Mouse (Mus musculus) midbrain, embryonic 10.5 days (tissue): ENCODE data around the gene Plekho2. TPM values are rescaled to one million over a fixed set of nuclear protein-coding genes. Genes with fewer than 3 reads are reported as not detected.

Experiments used
- DNase-seq: peaks from one replicate; pipeline ENCODE4 v3.0.0-alpha.2; 2017; ENCODE audit warnings: low spot score
- H3K27ac ChIP-seq: fragments of 300-500 bp; sonication (generic); replicated peaks from 2 replicates; pipeline ENCODE4 v1.5.1; 2016; ENCODE audit warnings: mild to moderate bottlenecking
- H3K27me3 ChIP-seq: fragments of 300-500 bp; sonication (generic); 2 replicates; pipeline ENCODE4 v1.6.1; 2016; ENCODE audit warnings: low read depth, mild to moderate bottlenecking; ENCODE audit not compliant: poor library complexity, severe bottlenecking
- H3K36me3 ChIP-seq: fragments of 300-500 bp; sonication (generic); 2 replicates; pipeline ENCODE4 v1.6.1; 2016; ENCODE audit warnings: mild to moderate bottlenecking, moderate library complexity
- H3K4me1 ChIP-seq: fragments of 300-500 bp; sonication (generic); 2 replicates; pipeline ENCODE4 v1.6.1; 2016
- H3K4me3 ChIP-seq: fragments of 300-500 bp; sonication (generic); 2 replicates; pipeline ENCODE4 v1.5.1; 2016; ENCODE audit warnings: mild to moderate bottlenecking, moderate library complexity
- H3K9me3 ChIP-seq: fragments of 300-500 bp; sonication (generic); replicated peaks from 2 replicates; pipeline ENCODE4 v1.6.1; 2016; ENCODE audit warnings: mild to moderate bottlenecking
- WGBS: fragments of 180-500 bp; shearing (Covaris S2); methylation state at CpG from one replicate; pipeline ENCODE4 v1.1.7; 2016; 5-methylcytosine and 5-hydroxymethylcytosine counted together
- polyA plus RNA-seq: library from polyadenylated mRNA; unstranded; fragments of >200 nt; fragmentation: Nextera tagmentation; extraction: Ambion mirVana; gene quantifications from 2 replicates; pipeline ENCODE4 v1.2.1, GENCODE M21; 2016

Plekho2 gene
- polyA plus RNA-seq, 1 experiment from 2014 or later, result 13.4 TPM

DNA sequence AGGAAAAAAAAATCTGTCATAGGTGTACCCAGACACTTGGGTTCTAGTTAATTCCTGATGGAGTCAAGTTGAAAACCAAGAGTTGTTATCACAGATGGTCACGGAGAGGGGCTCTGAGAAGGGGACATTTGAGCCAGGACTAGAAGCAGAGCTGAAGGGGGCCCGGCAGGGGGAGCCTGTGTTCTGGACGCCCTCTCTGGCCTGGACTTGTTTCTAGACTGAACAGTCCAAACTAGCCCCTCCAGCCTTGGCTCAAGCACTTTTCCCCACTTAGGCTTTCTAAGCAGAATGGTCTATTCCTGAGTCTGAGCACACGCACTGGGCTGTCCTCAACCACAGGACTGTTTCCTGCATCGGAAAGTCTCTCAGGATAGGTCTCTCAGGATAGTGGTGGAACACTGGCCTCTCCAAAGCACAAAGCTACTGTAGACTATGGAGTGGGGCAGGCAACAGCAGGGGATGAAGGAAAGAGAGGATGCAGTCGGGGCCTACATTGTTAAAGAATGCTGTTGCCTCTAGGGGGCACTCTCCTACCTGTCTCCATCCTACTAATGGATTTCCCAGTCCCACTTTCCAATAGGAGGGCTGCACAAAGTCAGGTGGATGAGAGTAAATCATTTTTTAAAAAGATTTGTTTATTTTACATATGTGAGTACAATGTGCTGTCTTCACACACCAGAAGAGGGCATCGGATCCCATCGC lies 23.7 kb upstream of the Plekho2 start:
- no peak for DNase-seq
- Histone ChIP-seq H3K36me3 (no peaks in the 10 kb centered on the region), H3K27ac (no peak overlapping the region), H3K9me3 (no peaks in the 10 kb centered on the region), H3K4me3 (no peak overlapping the region), H3K27me3 (peaks cover 14% of the 10 kb centered on the region), H3K4me1 (peaks cover 16% of the 10 kb centered on the region)
- 51% methylated on average over 8 of the region's 8 CpGs for WGBS

DNA sequence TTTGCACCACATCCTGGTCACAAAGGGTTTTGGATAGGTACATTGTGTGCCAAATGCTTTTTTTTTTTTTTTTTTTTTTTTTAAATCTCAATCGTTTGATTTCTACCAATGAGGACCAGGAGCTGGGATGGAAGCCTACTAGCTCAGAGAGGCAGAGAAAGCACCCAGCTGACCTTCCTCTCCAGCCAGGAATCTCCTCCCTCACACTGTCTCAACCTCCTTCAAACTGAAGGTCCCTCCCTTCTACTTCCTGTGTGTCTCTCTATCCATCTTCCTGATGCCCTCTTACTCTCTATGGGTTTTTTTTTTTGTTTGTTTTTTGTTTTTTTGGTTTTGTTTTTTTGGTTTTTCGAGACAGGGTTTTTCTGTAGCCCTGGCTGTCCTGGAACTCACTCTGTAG lies 21.1 kb upstream of the Plekho2 start:
- Histone ChIP-seq H3K4me1 (peaks cover 5% of the 10 kb centered on the region), H3K27ac (no peak overlapping the region), H3K36me3 (peaks cover 2% of the 10 kb centered on the region), H3K27me3 (peaks cover 2% of the 10 kb centered on the region; the same call in 1 of the 2 replicates), H3K9me3 (no peaks in the 10 kb centered on the region), H3K4me3 (no peak overlapping the region)
- 63% methylated on average over 2 of the region's 2 CpGs for WGBS
- DNase-seq, result no peak

GRCm38 (mm10) chr9:65598765-65599249 lies 19.0 kb upstream of the Plekho2 start:
- WGBS, result 66% methylated on average over 7 of the region's 11 CpGs
- 0 out of 2 replicates have a peak overlapping the region, but pooled peaks have one; percentile 18 for H3K4me3 ChIP-seq
- DNase-seq, result peak; percentile 43

DNA sequence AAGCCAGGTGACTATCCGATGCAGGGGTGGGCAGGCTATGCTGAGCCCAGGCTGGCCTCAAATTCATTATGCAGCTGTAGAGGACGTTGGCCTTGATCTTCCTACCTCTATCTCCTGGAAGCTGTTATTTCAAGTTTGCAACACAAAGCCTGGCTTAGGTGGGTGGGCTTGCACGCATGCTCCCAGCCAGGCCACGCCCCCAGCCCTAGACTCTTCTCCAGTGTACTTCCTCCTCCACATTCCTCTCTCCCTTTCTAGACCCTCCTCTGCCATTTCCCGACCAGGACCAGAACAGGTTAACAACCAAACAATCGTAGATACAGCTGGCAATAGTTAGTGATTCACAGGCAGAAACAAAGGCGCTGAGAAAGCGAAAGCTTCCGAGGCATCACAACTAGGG lies 13.8 kb upstream of the Plekho2 start:
- H3K4me3 ChIP-seq, result no peak overlapping the region
- no peak overlapping the region for H3K27ac ChIP-seq
- H3K36me3 ChIP-seq, result peaks cover 71% of the 10 kb centered on the region
- H3K9me3 ChIP-seq, result no peaks in the 10 kb centered on the region
- H3K27me3 ChIP-seq, result no peaks in the 10 kb centered on the region
- H3K4me1 ChIP-seq, result peaks cover 14% of the 10 kb centered on the region
- 90% methylated on average over 9 of the region's 9 CpGs for WGBS
- no peak for DNase-seq

More at GRCm38 (mm10) chr9:65598765-65599249, 19.0 kb upstream of the Plekho2 start:
- H3K36me3 ChIP-seq, result peaks cover 23% of the 10 kb centered on the region
- H3K27me3 ChIP-seq, result no peaks in the 10 kb centered on the region
- no peaks in the 10 kb centered on the region for H3K4me1 ChIP-seq
- H3K9me3 ChIP-seq, result no peaks in the 10 kb centered on the region
- H3K27ac ChIP-seq, result no peak overlapping the region

DNA sequence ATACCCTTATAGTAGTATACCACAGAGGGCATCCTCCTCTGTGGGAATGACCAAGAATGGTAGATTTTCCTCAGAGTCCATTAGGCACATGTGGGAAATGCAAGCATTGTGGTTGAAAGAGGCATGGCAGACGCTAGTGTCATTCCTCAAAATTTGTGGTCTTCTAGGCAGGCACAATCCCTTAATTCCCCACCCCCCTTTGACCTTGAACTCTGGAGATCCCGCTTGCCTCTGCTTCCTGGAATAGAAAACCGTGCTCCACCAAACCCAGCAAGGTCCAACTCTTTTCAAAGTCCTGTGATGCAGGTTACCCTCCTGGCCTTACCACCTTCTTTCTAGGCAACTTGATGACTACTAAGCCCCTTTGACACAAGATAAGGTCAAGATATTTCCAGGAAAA lies 12.9 kb upstream of the Plekho2 start:
- H3K4me1 ChIP-seq, result peaks cover 23% of the 10 kb centered on the region
- 92% methylated on average over 3 of the region's 3 CpGs for WGBS
- H3K9me3 ChIP-seq, result no peaks in the 10 kb centered on the region
- H3K36me3 ChIP-seq, result peaks cover 71% of the 10 kb centered on the region
- H3K27me3 ChIP-seq, result no peaks in the 10 kb centered on the region
- H3K27ac ChIP-seq, result no peak overlapping the region
- no peak overlapping the region for H3K4me3 ChIP-seq
- no peak for DNase-seq

- WGBS, result 92% methylated on average over 3 of the region's 3 CpGs
- Histone ChIP-seq H3K9me3 (no peaks in the 10 kb centered on the region), H3K27ac (no peak overlapping the region), H3K4me1 (peaks cover 33% of the 10 kb centered on the region), H3K36me3 (peaks cover 51% of the 10 kb centered on the region), H3K4me3 (peak overlapping the region; percentile 79), H3K27me3 (no peaks in the 10 kb centered on the region)
- DNase-seq, result no peak
These were observed 9.3 kb upstream of the Plekho2 start for GRCm38 (mm10) chr9:65589091-65589490.

DNA sequence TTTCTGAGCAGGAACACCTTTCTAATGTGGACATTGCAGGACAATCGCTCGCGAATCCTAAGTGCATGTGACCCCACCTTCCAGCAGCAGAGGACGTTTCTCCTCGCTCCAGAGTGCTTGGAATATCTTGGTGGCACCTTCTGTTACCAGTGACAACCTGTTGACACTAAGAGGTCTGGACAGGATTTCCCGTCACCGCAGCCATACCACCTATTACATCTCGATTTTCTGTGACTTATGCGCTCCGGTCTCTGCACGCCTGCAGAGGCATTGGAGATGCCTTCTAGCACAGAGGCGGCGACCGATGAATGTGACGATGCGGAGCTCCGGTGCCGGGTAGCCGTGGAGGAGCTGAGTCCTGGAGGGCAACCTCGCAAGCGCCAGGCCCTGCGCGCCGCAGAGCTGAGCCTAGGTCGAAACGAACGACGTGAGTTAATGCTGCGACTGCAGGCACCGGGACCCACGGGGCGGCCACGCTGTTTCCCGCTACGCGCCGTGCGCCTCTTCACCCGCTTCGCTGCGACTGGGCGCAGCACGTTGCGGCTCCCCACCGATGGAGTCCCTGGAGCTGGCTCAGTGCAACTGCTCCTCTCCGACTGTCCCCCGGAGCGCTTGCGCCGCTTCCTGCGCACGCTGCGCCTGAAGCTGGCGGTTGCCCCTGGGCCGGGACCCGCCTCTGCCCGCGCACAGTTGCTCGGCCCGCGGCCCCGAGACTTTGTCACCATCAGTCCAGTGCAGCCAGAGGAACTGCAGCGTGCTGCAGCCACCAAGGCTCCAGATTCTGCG lies 7.9 kb upstream of the Plekho2 start:
- Histone ChIP-seq H3K4me1 (peaks cover 37% of the 10 kb centered on the region), H3K36me3 (peaks cover 38% of the 10 kb centered on the region), H3K27me3 (no peaks in the 10 kb centered on the region), H3K27ac (peak overlapping the region; percentile 88), H3K9me3 (no peaks in the 10 kb centered on the region), H3K4me3 (peak overlapping the region; percentile 79)
- under 1% methylated on average over 64 of the region's 64 CpGs for WGBS
- peak; percentile 59 for DNase-seq

GRCm38 (mm10) chr9:65587270-65587572 lies 7.4 kb upstream of the Plekho2 start:
- peak; percentile 36 for DNase-seq
- Histone ChIP-seq H3K4me3 (peak overlapping the region; percentile 79), H3K9me3 (no peaks in the 10 kb centered on the region), H3K27ac (peak overlapping the region; percentile 88), H3K27me3 (no peaks in the 10 kb centered on the region), H3K4me1 (peaks cover 37% of the 10 kb centered on the region), H3K36me3 (peaks cover 32% of the 10 kb centered on the region)
- under 1% methylated on average over 6 of the region's 6 CpGs for WGBS

DNA sequence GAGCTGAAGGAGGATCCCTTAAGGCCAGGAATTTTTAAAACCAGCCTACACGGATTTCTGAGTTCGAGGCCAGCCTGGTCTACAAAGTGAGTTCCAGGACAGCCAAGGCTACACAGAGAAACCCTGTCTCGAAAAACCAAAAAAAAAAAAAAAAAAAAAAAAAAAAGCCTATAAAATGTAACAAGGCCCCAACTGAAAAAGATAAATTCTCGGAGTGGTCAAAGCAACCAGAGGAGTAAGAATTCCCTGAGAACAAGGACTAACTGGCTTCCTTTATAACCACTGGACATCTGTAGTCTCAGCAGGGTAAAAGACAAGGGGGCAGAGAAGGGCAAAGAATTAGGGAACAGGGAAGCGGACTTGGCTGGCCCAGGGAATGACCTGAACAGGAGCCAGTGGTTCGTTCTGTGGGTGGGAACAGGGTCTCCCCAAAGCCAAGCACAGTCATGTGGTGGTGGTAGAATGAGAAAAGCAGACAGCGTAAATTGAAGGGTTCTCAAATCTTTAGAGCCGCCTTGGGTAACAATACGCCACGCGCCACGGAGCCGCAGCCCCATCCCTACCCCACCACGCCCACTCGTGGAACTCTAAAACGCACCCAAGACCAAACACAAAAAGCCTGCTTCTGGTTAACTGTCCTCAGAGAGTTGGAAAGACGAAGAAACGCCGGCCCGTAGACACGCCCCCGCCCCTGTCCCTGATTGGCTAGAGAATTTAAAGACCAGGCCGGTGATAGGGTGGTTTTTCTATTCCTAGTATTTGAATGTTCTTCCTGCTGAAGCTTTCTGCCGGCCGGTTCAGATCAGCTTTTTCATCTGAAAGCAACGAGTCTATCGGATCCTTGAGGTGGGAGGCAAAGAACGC lies 6.8 kb upstream of the Plekho2 start, which contains the start of gene Pif1:
TSS of gene Pif1 (plus strand) at position 755 of the 864 bp plus-strand sequence.
- Histone ChIP-seq H3K9me3 (no peaks in the 10 kb centered on the region), H3K27me3 (no peaks in the 10 kb centered on the region)
- 10% methylated on average over 28 of the region's 28 CpGs for WGBS

DNA sequence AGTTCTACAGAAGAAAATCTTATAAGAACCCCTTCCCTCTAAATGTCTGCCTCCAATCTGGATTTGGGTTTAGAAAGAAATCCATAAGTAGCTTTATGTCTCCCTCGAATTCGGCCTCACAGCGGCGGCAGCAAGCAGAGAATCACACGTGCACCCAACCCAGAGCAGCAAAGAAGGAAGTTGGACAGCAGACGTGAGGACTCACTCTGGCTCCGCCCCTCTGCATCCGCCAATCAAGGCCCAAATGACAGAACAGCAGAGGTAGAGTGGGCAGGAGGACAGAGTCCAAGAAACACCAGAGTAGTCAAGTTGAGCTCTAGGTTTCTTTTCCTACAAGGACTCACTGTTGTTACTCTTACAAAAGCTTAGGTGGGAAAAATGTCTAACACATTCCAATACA lies 3.2 kb upstream of the Plekho2 start:
- Histone ChIP-seq H3K27me3 (0 out of 2 replicates have a peak, but pooled peaks cover 5% of the 10 kb centered on the region), H3K4me3 (no peak overlapping the region), H3K36me3 (no peaks in the 10 kb centered on the region), H3K27ac (no peak overlapping the region), H3K9me3 (no peaks in the 10 kb centered on the region), H3K4me1 (peaks cover 46% of the 10 kb centered on the region)
- no peak for DNase-seq
- 31% methylated on average over 8 of the region's 8 CpGs for WGBS

More for the DNA sequence above, 6.8 kb upstream of the Plekho2 start, which contains the start of gene Pif1:
- Histone ChIP-seq H3K27ac (peak within 1 kb of the TSS; percentile 88), H3K4me1 (peaks cover 37% of the 10 kb centered on the region), H3K36me3 (peaks cover 28% of the 10 kb centered on the region), H3K4me3 (peak within 1 kb of the TSS; percentile 79)
- peak; percentile 91 for DNase-seq

GRCm38 (mm10) chr9:65580401-65581256 lies 789 bp upstream of the Plekho2 start:
- Histone ChIP-seq H3K27me3 (0 out of 2 replicates have a peak, but pooled peaks cover 5% of the 10 kb centered on the region), H3K9me3 (no peaks in the 10 kb centered on the region), H3K27ac (peak overlapping the region; percentile 87), H3K4me1 (peaks cover 50% of the 10 kb centered on the region), H3K36me3 (no peaks in the 10 kb centered on the region), H3K4me3 (peak overlapping the region; percentile 72)
- WGBS, result 8% methylated on average over 23 of the region's 29 CpGs
- DNase-seq, result peak; percentile 85
